Mouse (Mus musculus): Measurements from ENCODE around the gene Psd4. TPM values are rescaled to one million over a fixed set of nuclear protein-coding genes. Genes with fewer than 3 reads are reported as not detected.

Gene Psd4
- total RNA-seq, 2 experiments from 2014 or later = 0.20 to 0.36 TPM

DNA sequence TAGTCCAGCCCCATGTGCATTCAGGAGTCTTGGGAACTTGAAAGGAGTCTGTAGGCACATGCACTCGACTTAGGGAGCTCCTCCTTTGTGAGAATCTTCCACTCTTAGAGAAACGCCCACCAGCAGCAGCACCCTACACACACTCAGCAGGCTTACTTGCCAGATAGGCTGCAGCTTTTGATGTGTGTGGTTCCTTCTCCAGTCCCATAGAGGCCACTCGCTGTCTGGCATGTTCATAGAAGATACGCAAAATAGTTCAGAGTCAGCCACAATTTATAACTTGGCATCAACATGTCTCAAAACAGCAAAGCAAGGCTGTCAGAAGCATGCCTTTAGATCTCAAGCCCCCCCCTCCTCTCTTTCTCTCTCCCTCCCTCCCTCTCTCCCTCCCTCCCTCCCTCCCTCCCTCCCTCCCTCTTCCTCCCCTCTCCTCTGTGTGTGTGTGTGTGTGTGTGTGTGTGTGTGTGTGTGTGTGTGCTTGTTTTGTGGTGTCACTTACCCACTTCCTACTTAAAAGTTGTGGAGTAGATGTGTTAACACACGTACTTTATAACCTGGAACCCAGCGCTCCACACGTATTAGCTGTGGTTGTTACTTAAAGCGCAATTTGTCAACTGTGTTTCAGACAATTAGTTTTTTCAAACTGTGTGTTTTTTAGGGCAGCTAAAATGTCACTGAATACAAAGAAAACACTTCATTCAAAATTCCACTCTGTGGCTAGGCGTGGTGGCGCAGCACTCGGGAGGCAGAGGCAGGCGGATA lies 985 bp upstream of the Psd4 start:
- no peak for DNase-seq
- Histone ChIP-seq H3K4me3 (no peak overlapping the region), H3K27ac (no peak overlapping the region)
- intact Hi-C loops (cut with DNase I) = no loop called here
- no peak for TF ChIP-seq CTCF (IDR thresholded peaks at IDR 0.05)

DNA sequence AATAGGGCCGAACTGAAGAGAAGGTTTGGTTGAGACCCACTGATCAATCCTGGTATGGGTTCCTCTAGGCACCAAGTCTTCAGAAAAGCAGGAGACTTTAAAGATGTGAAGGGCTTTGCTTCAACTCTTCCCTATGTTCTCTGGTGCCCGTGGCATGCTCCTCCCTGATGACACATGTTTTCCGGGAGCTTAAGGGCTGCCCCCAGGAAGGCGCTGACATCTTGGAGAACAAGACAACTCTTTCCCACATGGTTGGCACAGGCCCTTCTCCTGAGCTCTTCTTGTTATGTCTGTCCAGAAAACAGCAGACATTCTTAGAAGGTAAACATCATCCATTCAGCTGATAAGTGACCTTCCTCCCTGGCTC lies 498 bp downstream of the Psd4 start:
- no peak for DNase-seq
- intact Hi-C loops (cut with DNase I) = no loop called here
- Histone ChIP-seq H3K4me3 (peak overlapping the region; percentile 65), H3K27ac (no peak overlapping the region)
- TF ChIP-seq CTCF (IDR thresholded peaks at IDR 0.05) = no peak

DNA sequence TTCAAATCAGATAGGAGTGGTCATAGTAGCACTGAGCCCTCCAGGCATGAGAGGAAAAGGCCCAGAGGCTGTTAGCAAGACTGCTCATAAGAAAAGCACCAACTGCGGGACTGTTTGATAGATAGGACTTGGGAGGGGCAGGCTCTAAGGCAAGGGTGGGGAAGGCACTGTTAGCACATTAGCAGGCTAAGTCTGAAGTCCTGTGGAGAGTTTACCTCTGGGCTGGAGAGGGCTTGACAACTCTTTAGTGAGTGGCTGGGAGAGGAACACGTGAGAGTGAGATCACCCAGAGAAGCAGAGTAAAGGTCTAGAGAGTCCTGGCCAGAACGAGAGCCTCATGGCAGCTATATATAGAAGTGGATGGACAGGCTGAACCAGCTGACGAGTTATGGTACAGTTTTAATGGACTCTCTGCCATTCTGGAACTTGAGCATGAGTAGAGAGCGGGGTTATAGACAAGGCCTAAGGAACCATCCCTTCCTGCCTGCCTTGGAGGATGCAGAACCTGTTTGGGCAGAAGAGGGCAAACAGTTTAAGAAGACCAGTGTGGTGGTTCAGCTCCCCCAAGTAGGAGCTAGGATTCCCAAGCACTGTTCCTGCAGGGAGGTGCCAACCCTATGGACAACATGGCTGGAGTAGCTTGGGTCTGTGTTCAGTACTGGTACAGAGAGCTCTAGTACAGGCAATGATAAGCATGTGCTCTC lies 11.5 kb downstream of the Psd4 start:
- no peak overlapping the region for H3K27ac ChIP-seq
- no peak for TF ChIP-seq CTCF (IDR thresholded peaks at IDR 0.05)
- intact Hi-C loops (cut with DNase I) = no loop called here
- DNase-seq = no peak
- H3K4me3 ChIP-seq = no peak overlapping the region

DNA sequence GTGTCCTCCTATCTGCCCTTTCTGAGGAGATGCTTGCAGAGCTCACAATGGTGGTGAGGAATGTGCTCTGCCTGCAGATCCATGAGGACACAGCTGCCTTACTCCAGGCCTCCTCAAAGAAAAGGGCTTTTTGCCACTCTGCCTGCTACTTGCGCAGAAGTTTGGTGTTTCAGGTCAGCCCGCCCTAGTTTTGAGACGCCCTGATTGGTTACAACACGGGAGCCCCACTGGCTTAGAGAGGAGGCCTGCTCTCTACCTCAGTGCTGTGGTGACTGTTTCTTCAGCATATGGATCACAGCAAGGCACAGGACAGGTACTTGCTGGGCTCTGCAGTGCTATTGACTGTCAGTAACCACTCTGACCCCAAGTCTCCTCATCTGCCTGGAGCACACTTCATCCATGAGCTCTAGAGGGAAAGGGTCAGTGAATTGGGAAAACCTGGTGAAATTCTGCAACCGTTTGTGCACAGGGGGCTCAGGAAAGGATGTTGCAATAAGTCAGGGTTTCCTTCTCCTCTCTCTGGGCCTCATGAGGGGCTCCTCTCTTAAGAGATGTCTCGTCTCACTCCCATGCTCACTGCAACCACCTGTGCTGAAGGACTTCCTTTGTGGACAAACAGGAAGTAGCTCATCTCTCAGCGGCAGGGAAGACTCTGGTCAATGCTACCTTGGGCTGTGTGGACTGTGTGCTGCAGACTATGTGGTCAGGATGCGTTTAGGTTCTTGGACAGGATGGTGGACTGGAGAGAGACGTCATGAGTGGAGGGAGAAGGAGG lies 15.3 kb downstream of the Psd4 start:
- intact Hi-C loops (cut with DNase I) = no loop called here
- H3K27ac ChIP-seq = no peak overlapping the region
- TF ChIP-seq CTCF (IDR thresholded peaks at IDR 0.05) = no peak
- DNase-seq = no peak
- no peak overlapping the region for H3K4me3 ChIP-seq

DNA sequence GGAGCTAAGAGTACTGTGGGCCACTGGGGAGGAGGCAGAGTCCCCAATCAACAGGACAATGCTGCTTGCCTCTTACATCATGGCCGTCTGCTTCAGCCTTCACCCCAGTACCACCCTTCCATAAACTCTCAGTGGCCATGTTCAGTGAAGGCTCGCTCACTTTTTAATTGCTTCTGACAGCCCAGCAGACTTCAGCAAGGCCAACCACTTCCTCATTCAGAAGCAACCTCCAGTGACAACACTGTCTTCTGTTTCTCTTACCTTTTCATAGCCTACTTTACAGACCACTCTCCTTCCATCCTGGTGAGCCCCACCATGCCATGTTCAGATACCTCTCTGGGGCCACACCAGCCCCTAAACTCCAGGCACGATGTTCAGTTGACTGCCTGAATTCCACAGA lies 16.3 kb downstream of the Psd4 start:
- TF ChIP-seq CTCF (IDR thresholded peaks at IDR 0.05) = no peak
- H3K4me3 ChIP-seq = no peak overlapping the region
- H3K27ac ChIP-seq = no peak overlapping the region
- no peak for DNase-seq
- intact Hi-C loops (cut with DNase I) = no loop called here

DNA sequence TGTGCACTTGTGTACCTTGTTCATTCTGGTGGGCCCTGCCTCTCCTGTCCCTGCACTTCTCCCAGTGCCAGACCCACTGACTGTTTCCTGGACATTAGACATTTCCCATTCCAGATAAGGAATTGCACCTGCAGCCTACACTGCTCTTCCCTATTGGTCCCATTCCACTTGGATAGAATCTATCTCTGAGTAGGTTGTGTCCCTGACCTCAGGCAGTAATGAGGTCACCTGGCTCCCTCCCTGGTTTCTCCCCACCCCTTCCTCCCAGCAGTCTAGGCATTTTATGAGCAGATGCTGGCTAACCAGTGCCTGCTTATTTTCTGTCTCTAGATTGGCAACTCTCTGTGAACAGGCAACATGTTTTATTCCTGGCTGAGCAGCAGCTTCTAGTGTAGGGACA lies 17.0 kb downstream of the Psd4 start:
- intact Hi-C loops (cut with DNase I) = no loop called here
- H3K27ac ChIP-seq = no peak overlapping the region
- TF ChIP-seq CTCF (IDR thresholded peaks at IDR 0.05) = no peak
- H3K4me3 ChIP-seq = no peak overlapping the region
- no peak for DNase-seq

DNA sequence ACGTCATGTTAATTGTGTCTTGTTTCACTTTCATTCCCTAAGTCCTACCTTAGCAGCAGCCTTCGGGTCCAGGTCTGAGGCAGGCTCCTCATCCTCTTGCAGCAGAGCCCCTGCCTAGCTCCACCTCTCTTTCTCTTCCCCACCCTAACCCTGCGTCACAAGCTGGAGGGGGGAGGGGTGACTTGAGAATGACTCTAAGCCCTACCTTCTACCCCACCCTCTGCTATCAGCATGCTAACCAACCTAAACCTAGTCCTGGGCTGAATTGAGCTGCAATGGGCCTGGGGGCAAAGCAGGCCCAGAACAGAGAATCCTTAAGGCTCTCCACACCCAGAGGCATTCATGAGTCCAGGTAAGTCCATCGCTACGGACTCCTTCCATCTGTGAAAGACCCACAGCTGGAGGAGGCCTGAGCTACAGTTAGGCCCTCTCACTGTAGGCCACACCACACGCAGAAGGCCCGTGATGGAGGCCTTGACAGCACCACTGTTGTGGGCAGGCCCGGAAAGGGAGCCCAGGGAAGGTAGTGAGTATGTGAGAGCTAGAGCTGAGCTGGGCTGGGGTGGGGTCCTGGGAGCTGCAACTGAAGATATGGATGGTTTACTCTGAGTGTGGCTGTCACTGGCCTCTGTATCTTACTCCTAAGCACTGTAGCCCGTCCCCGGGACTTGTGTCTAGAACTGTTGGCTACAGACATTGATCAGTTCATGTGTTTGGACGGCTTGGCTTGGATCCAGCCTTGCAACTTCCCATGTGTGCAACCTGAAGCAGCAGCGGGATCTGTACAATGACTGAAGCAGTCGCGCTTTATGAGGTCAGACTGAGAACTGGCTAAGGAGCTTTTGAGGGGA lies 18.0 kb downstream of the Psd4 start:
- Histone ChIP-seq H3K27ac (no peak overlapping the region), H3K4me3 (no peak overlapping the region)
- intact Hi-C loops (cut with DNase I) = no loop called here
- TF ChIP-seq CTCF (IDR thresholded peaks at IDR 0.05) = no peak
- no peak for DNase-seq

DNA sequence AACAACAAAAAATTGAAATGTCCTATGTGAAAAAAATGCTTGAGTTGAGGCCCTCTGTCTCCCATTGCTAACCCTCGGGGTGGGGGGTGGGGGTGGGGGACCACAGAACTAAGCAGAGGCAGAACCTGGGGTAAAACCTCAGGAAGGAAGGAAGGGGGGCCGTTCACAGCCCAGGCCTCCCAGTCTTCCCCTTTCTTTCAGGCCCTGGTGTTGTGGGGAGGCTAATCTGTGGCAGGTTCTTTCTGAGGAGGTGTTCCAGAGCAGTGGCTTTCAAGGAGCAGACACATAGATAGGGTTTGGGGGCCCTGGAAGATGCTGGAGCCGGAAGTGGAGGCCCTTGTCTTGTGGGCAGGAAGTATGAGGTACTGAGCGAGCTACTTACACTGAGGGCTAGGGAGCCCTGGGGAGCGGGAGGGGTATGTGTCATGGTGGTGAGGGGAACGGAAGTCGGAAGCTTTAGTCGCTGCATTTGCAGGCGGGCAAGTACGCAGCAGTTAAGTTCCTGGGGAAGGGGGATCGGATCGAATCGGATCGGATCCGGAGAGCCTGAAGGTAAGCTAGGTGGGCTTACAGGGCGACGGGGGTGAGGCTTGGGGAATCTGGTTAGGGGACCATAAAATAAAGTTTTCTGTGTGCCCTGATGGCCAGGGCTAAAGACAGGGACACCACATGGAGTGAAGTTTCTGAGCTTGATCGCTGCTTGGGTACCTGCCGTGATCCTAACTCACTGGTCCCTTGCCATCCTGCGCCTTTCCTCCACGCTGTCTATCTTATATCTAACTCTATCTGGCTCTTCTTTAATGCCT lies 19.0 kb downstream of the Psd4 start:
- peak overlapping the region; percentile 40; the same call in 1 of the 2 replicates for H3K4me3 ChIP-seq
- no peak for DNase-seq
- TF ChIP-seq CTCF (IDR thresholded peaks at IDR 0.05) = no peak
- intact Hi-C loops (cut with DNase I) = no loop called here
- no peak overlapping the region for H3K27ac ChIP-seq

DNA sequence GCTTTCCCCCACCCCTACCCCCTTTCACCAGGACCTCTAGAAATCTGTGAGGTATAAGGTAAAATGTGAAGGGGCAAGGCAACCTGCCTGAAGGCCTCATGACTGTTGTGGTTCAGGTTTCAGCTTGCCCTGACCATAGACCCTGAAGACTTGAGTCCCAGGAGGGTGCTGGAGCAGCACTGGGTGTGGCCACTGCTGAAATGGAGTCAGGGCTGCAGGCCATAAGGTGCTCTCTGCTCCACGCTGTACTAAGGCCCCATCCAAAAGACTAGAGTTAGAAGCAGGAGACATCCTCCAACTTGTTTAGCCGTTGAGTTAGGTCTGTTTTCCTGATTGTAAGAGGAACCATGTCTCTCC lies 19.6 kb downstream of the Psd4 start:
- DNase-seq = no peak
- peak overlapping the region; percentile 40; the same call in 1 of the 2 replicates for H3K4me3 ChIP-seq

DNA sequence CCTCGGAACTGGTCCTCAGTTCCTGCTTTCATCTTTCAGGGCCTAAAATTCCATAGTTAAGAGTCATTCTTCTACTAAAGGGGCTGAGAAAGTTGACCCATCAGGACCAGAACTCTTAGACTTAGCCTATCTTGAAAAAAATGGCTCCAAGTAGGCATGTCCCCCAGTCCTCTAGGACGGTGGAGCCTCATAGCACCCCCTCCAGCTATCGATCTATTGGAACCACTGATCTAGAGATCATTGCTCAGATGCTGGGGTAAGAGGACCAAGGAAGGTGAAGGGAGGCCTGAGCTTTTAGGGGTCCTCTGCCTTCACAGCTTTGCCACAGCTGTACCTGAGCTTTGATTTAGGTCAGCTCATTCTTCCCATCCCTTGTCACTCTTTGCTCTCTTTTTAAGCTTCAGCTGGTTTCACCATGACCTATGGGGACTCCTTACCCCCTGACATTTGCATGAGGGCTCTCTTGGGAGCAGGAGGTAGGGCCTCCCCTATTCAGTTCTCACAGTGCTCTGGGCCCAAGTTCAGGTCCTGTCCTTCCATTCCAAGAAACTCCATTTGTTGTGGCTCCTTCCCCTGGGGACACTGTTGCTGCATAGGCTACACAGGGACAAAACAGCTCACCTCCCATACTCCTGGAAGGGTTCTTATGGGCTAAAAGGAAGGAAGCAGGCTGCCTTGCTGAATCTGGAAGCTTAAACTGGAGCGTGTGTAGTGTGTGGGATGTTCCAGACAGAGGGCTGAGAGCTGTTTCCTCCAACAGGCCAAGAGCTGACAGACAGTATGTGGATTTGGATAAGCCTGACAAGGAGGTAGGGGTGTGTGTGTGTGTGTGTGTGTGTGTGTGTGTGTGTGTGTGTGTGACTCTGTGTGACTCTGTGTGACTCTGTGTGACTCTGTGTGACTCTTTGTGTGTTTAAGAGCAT lies 20.2 kb downstream of the Psd4 start:
- no peak for DNase-seq
- no peak overlapping the region for H3K4me3 ChIP-seq
- no peak overlapping the region for H3K27ac ChIP-seq
- no peak for TF ChIP-seq CTCF (IDR thresholded peaks at IDR 0.05)
- intact Hi-C loops (cut with DNase I) = no loop called here

More for the DNA sequence above, 19.6 kb downstream of the Psd4 start:
- no peak overlapping the region for H3K27ac ChIP-seq
- TF ChIP-seq CTCF (IDR thresholded peaks at IDR 0.05) = no peak
- intact Hi-C loops (cut with DNase I) = no loop called here

DNA sequence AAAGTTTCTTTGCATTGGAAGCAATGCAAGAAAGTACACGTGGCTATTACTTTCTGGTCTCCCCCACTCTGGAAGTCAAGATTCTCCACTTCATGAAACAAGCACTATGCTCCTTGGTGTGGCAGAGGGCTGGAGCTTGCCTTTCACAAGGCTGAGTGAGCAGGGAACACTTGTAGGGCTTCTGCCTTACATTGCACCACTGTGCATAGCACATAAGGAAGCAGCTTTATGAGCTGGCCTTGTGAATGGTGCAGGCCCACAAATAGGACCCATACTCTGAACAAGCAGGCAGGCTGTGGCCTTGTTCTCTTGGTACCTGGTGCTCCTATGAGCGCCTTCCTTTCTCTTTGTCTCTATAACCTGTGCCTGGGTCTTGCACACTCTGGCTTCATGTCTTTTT lies 25.9 kb downstream of the Psd4 start:
- no peak overlapping the region for H3K4me3 ChIP-seq
- TF ChIP-seq CTCF (IDR thresholded peaks at IDR 0.05) = no peak
- no peak overlapping the region for H3K27ac ChIP-seq
- intact Hi-C loops (cut with DNase I) = no loop called here
- no peak for DNase-seq
